Comparison of ENCODE assay signal across 10 mouse cellular contexts in the genomic region with DNA sequence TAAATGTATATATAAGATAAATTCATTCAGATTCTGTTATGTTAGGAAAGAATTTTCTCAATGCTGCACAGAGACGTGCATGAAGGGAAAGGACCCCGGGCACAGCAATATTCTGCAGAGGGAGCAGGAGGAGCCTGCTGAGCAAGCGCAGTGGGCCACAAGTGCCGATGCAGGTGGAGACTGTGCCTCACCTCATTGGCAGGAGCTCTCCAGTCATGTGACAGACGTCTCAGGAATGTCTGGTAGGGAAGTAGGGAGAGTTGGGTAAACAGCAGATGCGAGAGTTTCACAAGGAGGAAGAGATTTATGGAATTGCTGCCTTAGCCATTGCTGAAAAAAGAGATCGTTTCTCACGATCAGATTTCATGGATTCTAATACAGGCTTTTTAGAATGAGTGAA.
DNase-seq lines count a peak whose midpoint lies in the region; ATAC-seq and TF ChIP-seq lines count a peak whose summit lies in the region.
"Had no signal": no experiment of that assay in that cellular context is flagged by ENCODE, and none has a peak within 500 bp of the region (broad histone marks: within the 10 kb centered on the region; RNA-seq: fewer than 3 reads in every experiment).

No protein-coding gene starts in this region.

- no peak for ATAC-seq in limb, embryonic 13.5 days (ENCODE audit: low FRiP score, low read depth)
- no peak; the same call in 1 of the 2 replicates for ATAC-seq in intestine, embryonic 14.5 days (replicated peaks; ENCODE audit: low FRiP score, low TSS enrichment, low read depth)
- no peak for ATAC-seq in erythroblast, adult 5-6 weeks (replicated peaks; ENCODE audit: low FRiP score, poor library complexity, severe bottlenecking)

- H3K27me3 ChIP-seq in limb, embryonic 13.5 days = no peaks in the 10 kb centered on the region
- H3K27me3 ChIP-seq in limb, embryonic 10.5 days (ENCODE audit: low read depth, poor library complexity, severe bottlenecking) = no peaks in the 10 kb centered on the region
- no peaks in the 10 kb centered on the region for H3K27me3 ChIP-seq in intestine, embryonic 14.5 days (replicated peaks; ENCODE audit: control insufficient read depth, insufficient read depth, low read length)
- H3K27me3 ChIP-seq in myocyte (ENCODE audit: control insufficient read depth, insufficient read depth, insufficient read length) = no peaks in the 10 kb centered on the region
- H3K27me3 ChIP-seq: neural tube, embryonic 12.5 days had no signal

- H3K4me1 ChIP-seq in limb, embryonic 13.5 days = peaks cover 50% of the 10 kb centered on the region
- H3K4me1 ChIP-seq in limb, embryonic 10.5 days = peaks cover 13% of the 10 kb centered on the region
- peaks cover 5% of the 10 kb centered on the region for H3K4me1 ChIP-seq in intestine, embryonic 14.5 days (replicated peaks; ENCODE audit: control insufficient read depth, insufficient read depth, low read length)

- H3K9me3 ChIP-seq in limb, embryonic 13.5 days = no peaks in the 10 kb centered on the region
- H3K9me3 ChIP-seq in limb, embryonic 10.5 days (replicated peaks) = no peaks in the 10 kb centered on the region
- H3K9me3 ChIP-seq in intestine, embryonic 14.5 days (ENCODE audit: control insufficient read depth, low read length) = no peaks in the 10 kb centered on the region
- H3K9me3 ChIP-seq: neural tube, embryonic 12.5 days had no signal

- peaks cover 43% of the 10 kb centered on the region for H3K79me2 ChIP-seq in myocyte (ENCODE audit: control insufficient read depth, insufficient read depth)

- H3K4me2 ChIP-seq in limb, embryonic 13.5 days (replicated peaks) = 0 out of 2 replicates have a peak overlapping the region, but pooled peaks have one; percentile 7
- 0 out of 2 replicates have a peak overlapping the region, but pooled peaks have one; percentile 16 for H3K4me2 ChIP-seq in intestine, embryonic 14.5 days (ENCODE audit: low read length)
- H3K4me2 ChIP-seq in myocyte (ENCODE audit: low read depth) = peak overlapping the region; percentile 33
- H3K4me2 ChIP-seq: neural tube, embryonic 12.5 days had no signal

- 0 out of 2 replicates have a peak overlapping the region, but pooled peaks have one; percentile 22 for H3K27ac ChIP-seq in limb, embryonic 13.5 days
- H3K27ac ChIP-seq in limb, embryonic 10.5 days = no peak overlapping the region
- no peak overlapping the region for H3K27ac ChIP-seq in intestine, embryonic 14.5 days (ENCODE audit: low read depth)
- H3K27ac ChIP-seq: neural tube, embryonic 12.5 days had no signal

- 50% methylated on average over 8 of the region's 8 CpGs for WGBS in limb, embryonic 13.5 days
- 76% methylated on average over 8 of the region's 8 CpGs for WGBS in limb, embryonic 10.5 days
- WGBS in intestine, embryonic 14.5 days = 34% methylated on average over 8 of the region's 8 CpGs

- H3K4me3 ChIP-seq in limb, embryonic 13.5 days = no peak overlapping the region
- no peak overlapping the region for H3K4me3 ChIP-seq in limb, embryonic 10.5 days
- no peak overlapping the region for H3K4me3 ChIP-seq in intestine, embryonic 14.5 days (ENCODE audit: low read depth, low read length)
- H3K4me3 ChIP-seq in myocyte = no peak overlapping the region
- H3K4me3 ChIP-seq: neural tube, embryonic 12.5 days had no signal

- H3K36me3 ChIP-seq in limb, embryonic 13.5 days = no peaks in the 10 kb centered on the region
- no peaks in the 10 kb centered on the region for H3K36me3 ChIP-seq in limb, embryonic 10.5 days
- H3K36me3 ChIP-seq in intestine, embryonic 14.5 days (ENCODE audit: control insufficient read depth, insufficient read depth, low read length) = no peaks in the 10 kb centered on the region
- H3K36me3 ChIP-seq in myocyte (ENCODE audit: control insufficient read depth, insufficient read depth) = no peaks in the 10 kb centered on the region
- H3K36me3 ChIP-seq: neural tube, embryonic 12.5 days had no signal

- no peak for TF ChIP-seq POLR2A in myocyte (IDR thresholded peaks at IDR 0.05; ENCODE audit: insufficient read length, low read depth)

- no peak overlapping the region for H3K9ac ChIP-seq in limb, embryonic 13.5 days
- no peak overlapping the region for H3K9ac ChIP-seq in intestine, embryonic 14.5 days (ENCODE audit: low read length)
- H3K9ac ChIP-seq: neural tube, embryonic 12.5 days had no signal

- no peak for DNase-seq in limb, embryonic 10.5 days (ENCODE audit: low spot score)
- no peak for DNase-seq in intestine, embryonic 14.5 days (ENCODE audit: low spot score)
- peak; percentile 33 to 38 for DNase-seq in kidney, postnatal 36 days
- no peak for DNase-seq in embryo, embryonic 10.5 days (ENCODE audit: low spot score)
- DNase-seq in gastrocnemius, adult 8-10 months (ENCODE audit: low spot score in 2 of 2) = no peak
- DNase-seq: gastrocnemius, postnatal 14 days had no signal

- H3ac ChIP-seq in myocyte (ENCODE audit: control insufficient read depth, insufficient read length) = no peak overlapping the region

TF ChIP-seq in myocyte, 11 proteins besides CTCF, POLR2A, EP300 and RAD21:
- TF ChIP-seq MAX (IDR thresholded peaks at IDR 0.05; ENCODE audit: low read depth) (no peak), CEBPB (IDR thresholded peaks at IDR 0.05; ENCODE audit: insufficient read depth, poor library complexity, severe bottlenecking) (no peak), SRF (IDR thresholded peaks at IDR 0.05; ENCODE audit: control insufficient read depth, insufficient read length, low read depth) (no peak), MYOD1 (IDR thresholded peaks at IDR 0.05; ENCODE audit: control insufficient read depth in 1 of 3, insufficient read length in 2 of 3, low read depth in 2 of 3) (no peak), REST (IDR thresholded peaks at IDR 0.05; ENCODE audit: insufficient read depth, insufficient read length) (no peak), POLR2AphosphoS2 (IDR thresholded peaks at IDR 0.05; ENCODE audit: insufficient read length, low read depth) (no peak), USF1 (IDR thresholded peaks at IDR 0.05; ENCODE audit: low read depth) (no peak), MYOG (IDR thresholded peaks at IDR 0.05; ENCODE audit: control insufficient read depth in 1 of 3, insufficient read depth in 1 of 3, insufficient read length in 2 of 3, low read depth in 2 of 3) (no peak), TCF3 (IDR thresholded peaks at IDR 0.05; ENCODE audit: insufficient read length, low read depth) (no peak), TCF12 (IDR thresholded peaks at IDR 0.05; ENCODE audit: insufficient read depth, poor library complexity, severe bottlenecking) (no peak), E2F4 (IDR thresholded peaks at IDR 0.05; ENCODE audit: insufficient read depth) (no peak)

Comparison
In these comparisons a context has a peak if more than half of its experiments do, and no peak if none do; other contexts are left out.
1. DNase-seq: peak in kidney, postnatal 36 days (2 of 2); none in limb, embryonic 10.5 days (single experiment), intestine, embryonic 14.5 days (single experiment), embryo, embryonic 10.5 days (single experiment) and gastrocnemius, adult 8-10 months (0 of 2).
2. Peak in every context shown above with its lines, with median percentiles within 50 percentile points of each other: H3K4me2 ChIP-seq.